1 mouse cellular context compared by ENCODE assay signal in genomic region chr11:50203302-50203827, GRCm38 (mm10).
TF ChIP-seq lines count a peak whose summit lies in the region.

No protein-coding gene starts in this region.

TF ChIP-seq in CH12.LX, 34 proteins besides CTCF, POLR2A, EP300 and RAD21:
- TF ChIP-seq CHD1 (IDR thresholded peaks at IDR 0.05; ENCODE audit: low read depth, low read length): no peak
- no peak for TF ChIP-seq MAFK (IDR thresholded peaks at IDR 0.05; ENCODE audit: insufficient replicate concordance, low read length)
- no peak for TF ChIP-seq NRF1 (IDR thresholded peaks at IDR 0.05; ENCODE audit: low read depth, low read length)
- no peak for TF ChIP-seq ELF1 (IDR thresholded peaks at IDR 0.05; ENCODE audit: low read depth, low read length)
- TF ChIP-seq NELFE (IDR thresholded peaks at IDR 0.05; ENCODE audit: low read depth, low read length): no peak
- TF ChIP-seq JUN (IDR thresholded peaks at IDR 0.05; ENCODE audit: insufficient read depth, low read depth, low read length): no peak
